In the genomic region with DNA sequence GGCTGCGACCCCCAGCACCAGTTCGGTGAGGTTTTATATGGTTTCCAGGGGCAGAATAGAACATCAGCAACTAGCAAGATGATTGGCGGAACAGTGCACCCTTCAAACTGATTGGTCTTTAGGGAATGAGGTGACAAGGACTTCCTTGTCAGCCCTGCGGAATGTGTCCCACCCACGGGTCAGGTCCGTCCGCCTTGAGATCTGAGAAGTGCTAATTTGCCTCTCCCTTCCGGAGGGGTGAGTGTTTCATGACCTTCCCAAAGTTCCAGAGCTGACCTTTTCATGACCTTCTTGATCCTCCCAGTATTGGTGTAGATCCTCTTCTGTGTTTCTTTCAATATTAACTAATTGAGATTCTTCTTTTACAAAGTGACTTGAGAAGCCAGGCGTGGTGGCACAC, we compare ENCODE assay signal across 18 mouse cellular contexts.
"Had no signal": no experiment of that assay in that cellular context is flagged by ENCODE, and none has a peak within 500 bp of the region (broad histone marks: within the 10 kb centered on the region; RNA-seq: fewer than 3 reads in every experiment).

No protein-coding gene starts in this region.

- H3K9ac ChIP-seq: lung, embryonic 14.5 days; midbrain, embryonic 12.5 days; neural tube, embryonic 13.5 days; neural tube, embryonic 15.5 days; stomach, embryonic 15.5 days had no signal

- H3K27ac ChIP-seq: midbrain, embryonic 10.5 days; midbrain, embryonic 12.5 days; neural tube, embryonic 13.5 days; neural tube, embryonic 15.5 days; stomach, embryonic 15.5 days; stomach, postnatal 0 days had no signal

- H3K4me2 ChIP-seq: lung, embryonic 14.5 days; midbrain, embryonic 12.5 days; neural tube, embryonic 13.5 days; neural tube, embryonic 15.5 days; stomach, embryonic 15.5 days had no signal

- H3K4me1 ChIP-seq: midbrain, embryonic 12.5 days; neural tube, embryonic 15.5 days; stomach, embryonic 15.5 days had no signal

- DNase-seq: lung, adult 18-20 months; lung, embryonic 14.5 days; lung, postnatal 10 days; lung, postnatal 4 days; midbrain, embryonic 14.5 days; retina, postnatal 1 day; right cerebral cortex, postnatal 14 days; thymus, adult 2 months; thymus, postnatal 25 days; thymus, postnatal 4 days had no signal

- H3K4me3 ChIP-seq: midbrain, embryonic 10.5 days; midbrain, embryonic 12.5 days; myocyte; neural tube, embryonic 13.5 days; neural tube, embryonic 15.5 days; stomach, embryonic 15.5 days had no signal

- H3K9me3 ChIP-seq: midbrain, embryonic 12.5 days; neural tube, embryonic 13.5 days; neural tube, embryonic 15.5 days; stomach, embryonic 15.5 days had no signal

- H3K36me3 ChIP-seq: midbrain, embryonic 10.5 days; midbrain, embryonic 12.5 days; neural tube, embryonic 13.5 days; neural tube, embryonic 15.5 days; stomach, embryonic 15.5 days had no signal

- H3K27me3 ChIP-seq: midbrain, embryonic 12.5 days; neural tube, embryonic 13.5 days; neural tube, embryonic 15.5 days; stomach, embryonic 15.5 days had no signal

- ATAC-seq: midbrain, embryonic 16.5 days had no signal
